Mouse (Mus musculus) MEL (cell line): Measurements from ENCODE around the gene Podnl1.

ENCODE experiments used
- CTCF ChIP-seq, 3 experiments: IDR thresholded peaks in 2 of 3; conservative IDR thresholded peaks in 1 of 3; 2 replicates each; pipeline ENCODE4 v1.5.1; 2011 to 2012; ENCODE audit warnings: low read length in 3 of 3, low read depth in 2 of 3, mild to moderate bottlenecking in 2 of 3, improper control_type of control experiment in 1 of 3, inconsistent platforms in 1 of 3, mixed read lengths in 1 of 3, moderate library complexity in 1 of 3; ENCODE audit not compliant: control insufficient read depth in 1 of 3, insufficient read depth in 1 of 3, poor library complexity in 1 of 3, severe bottlenecking in 1 of 3
- GATA1 ChIP-seq: IDR thresholded peaks from 2 replicates; pipeline ENCODE4 v1.6.1; 2011; ENCODE audit warnings: low read depth, low read length, improper control_type of control experiment
- KAT2A ChIP-seq: conservative IDR thresholded peaks from 2 replicates; pipeline ENCODE4 v1.6.1; 2012; ENCODE audit warnings: low read depth, low read length, improper control_type of control experiment, inconsistent platforms
- ZMIZ1 ChIP-seq: IDR thresholded peaks from 2 replicates; pipeline ENCODE4 v1.6.1; 2012; ENCODE audit warnings: low read depth, mild to moderate bottlenecking, inconsistent platforms, low read length, improper control_type of control experiment, moderate library complexity

DNA sequence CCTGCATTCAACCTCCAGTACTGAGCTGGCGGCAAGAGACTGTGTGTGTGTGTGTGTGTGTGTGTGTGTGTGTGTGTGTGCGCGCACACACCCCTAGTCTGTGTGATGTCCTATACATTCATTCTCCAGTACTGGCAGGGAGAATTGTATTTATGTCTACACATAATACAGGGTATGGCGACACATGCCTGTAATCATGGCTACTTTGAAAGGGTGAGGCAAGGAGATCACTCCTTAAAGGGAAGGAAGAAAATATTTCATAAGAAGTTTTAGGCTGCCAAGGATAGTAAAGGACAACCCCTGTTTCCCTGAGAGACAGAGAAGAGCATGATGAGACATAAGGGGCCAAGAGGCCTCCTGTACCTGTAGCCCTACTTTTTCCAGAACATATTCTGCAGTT, 31.8 kb downstream of the Podnl1 start:
- TF ChIP-seq GATA1 (no peak), ZMIZ1 (no peak), KAT2A (no peak), CTCF (IDR thresholded peaks at IDR 0.05 in 2 of 3, conservative IDR thresholded peaks at IDR 0.05 in 1 of 3; ENCODE audit: control insufficient read depth in 1 of 3, insufficient read depth in 1 of 3, low read depth in 2 of 3, low read length in 3 of 3, poor library complexity in 1 of 3, severe bottlenecking in 1 of 3) (no peak)
